Mouse (Mus musculus): ENCODE data around the gene Srsf10. TPM values are rescaled to one million over a fixed set of nuclear protein-coding genes. Genes with fewer than 3 reads are reported as not detected.

Gene Srsf10
- total RNA-seq (2014; fragmentation: Nextera tagmentation) (272 and 280 TPM in 2 replicates), total RNA-seq (2017) (322 and 402 TPM in 2 replicates)

GRCm38 (mm10) chr4:135855536-135856222 is at the start of gene Srsf10:
Gene Srsf10 (plus strand): TSS chr4:135855747.
- ATAC-seq (replicated peaks; ENCODE audit: low FRiP score, low TSS enrichment, poor library complexity, severe bottlenecking) = peak; percentile 76

DNA sequence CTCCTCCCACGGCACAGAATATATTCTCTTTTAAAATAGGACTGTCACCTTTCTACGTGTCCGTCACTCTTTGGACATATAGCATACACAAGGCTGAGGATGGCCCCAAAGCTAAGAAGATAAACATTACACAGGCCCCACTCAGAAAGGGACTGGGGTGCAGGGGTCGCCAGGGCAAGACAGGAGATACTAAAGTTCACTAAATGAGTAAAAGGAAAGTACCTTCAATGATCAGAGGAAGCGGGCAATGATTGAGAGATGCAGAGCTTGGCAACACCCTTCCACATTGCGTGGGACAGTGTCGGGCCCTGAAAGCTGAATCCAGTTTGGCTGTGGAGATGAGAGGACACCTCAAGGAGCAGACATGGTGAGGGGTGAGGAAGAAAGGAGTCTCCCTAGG is 40.7 kb upstream of the Srsf10 start:
- no peak for ATAC-seq (replicated peaks; ENCODE audit: low FRiP score, low TSS enrichment, poor library complexity, severe bottlenecking)

DNA sequence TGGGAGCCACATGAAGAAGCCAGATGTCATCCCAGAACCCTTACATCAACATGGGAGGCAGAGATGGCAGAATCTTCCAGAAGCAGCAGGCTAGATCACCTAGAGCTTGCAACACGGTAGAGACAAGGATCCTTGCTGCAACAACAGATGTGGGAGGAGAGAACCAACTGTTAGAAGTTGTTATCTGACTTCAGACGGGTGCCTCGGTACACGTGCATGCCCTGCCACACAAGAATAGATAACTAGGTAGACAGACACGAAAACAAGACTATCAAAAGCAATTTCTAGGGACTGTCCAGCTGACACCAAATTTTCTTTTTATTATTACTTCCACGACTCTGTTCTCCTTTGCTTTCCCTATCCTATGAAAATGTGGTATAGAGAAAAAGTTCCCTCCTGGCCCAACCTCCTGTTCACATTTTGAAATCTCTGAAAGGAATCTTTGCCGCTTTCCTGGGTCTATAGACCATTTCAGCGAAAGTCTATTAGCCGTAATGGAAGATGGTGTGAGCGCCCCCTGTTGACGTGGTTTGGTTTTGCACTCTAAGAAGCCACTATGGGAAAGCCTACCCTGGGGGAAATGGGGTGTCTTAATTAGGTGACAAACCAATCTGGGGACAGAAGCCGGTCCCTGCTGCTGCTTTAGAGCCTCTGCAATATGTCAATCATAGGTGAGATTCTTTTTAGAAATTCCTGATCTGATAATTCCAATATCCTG is 38.5 kb upstream of the Srsf10 start:
- peak; percentile 97 for ATAC-seq (replicated peaks; ENCODE audit: low FRiP score, low TSS enrichment, poor library complexity, severe bottlenecking)

DNA sequence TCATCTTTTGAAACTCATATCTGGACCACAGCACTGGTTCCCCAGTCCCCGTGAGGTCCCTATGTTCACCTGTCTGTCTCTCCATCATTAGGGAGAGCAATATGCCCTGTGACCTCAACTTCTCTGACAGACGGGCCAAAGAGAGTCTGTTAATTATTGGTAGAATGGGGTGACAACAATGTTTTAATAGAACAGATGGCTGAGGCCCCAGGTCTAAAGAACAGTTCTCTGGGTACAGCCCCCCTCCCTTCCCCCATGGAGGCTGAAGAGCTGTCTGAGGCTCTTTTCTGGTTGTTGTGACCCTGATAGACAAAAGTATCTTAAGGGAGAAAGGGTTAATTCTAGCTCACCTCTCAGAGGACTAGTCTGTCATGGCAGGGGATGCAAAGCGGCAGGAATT is 37.2 kb upstream of the Srsf10 start:
- ATAC-seq (replicated peaks; ENCODE audit: low FRiP score, low TSS enrichment, poor library complexity, severe bottlenecking) = no peak

DNA sequence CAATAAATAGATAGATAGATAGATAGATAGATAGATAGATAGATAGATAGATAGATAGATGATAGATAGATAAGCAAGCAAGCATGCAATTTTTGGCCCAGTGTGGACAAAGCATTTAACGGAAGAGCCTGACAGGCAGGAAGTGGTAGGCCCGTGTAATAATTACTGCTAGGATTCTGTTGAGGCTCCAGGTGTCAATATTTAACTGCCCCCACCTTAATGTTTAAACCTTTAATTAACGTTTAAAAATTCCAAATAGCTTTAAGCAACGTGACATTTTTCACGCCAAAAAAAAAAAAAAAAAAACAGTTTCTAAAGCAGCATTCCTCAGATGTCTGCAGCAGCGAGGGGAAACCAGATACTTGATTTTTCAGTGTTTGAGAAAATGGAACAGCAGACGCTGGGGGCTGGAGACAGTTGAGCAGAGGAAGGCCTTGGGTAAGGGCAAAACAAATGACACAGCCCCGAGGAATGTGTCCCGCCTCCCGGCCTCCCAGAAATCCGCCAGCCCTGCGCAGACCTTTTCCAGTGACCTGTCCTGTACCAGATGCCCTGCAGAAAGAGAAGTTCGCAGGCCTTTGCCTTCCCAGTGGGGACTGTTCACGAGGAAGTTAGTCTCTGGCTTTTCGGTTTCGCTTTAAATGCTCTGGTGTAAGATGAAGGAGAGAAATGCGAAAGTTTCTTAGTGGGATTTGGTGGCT is 35.6 kb upstream of the Srsf10 start:
- ATAC-seq (replicated peaks; ENCODE audit: low FRiP score, low TSS enrichment, poor library complexity, severe bottlenecking) = no peak

DNA sequence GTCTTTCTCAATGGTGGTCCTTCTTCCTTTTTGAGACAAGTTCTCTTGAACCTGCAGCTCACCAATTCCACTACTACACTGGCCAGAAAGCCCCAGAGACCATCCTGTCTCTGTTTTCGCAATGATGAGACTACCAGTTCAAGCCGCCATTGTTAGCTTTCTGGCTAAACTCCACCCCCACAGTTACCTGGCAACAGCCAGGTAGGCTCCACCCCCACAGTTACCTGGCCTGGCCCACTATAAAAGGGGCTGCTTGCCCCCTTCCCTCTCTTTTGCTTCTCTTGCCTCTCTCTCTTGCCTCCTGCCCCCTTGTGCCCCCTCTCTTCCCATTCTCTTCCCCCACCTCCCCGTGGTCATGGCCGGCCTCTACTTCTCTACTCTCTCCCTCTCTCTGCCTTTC is 33.8 kb upstream of the Srsf10 start:
- ATAC-seq (replicated peaks; ENCODE audit: low FRiP score, low TSS enrichment, poor library complexity, severe bottlenecking) = no peak

GRCm38 (mm10) chr4:135823298-135823697 is 32.2 kb upstream of the Srsf10 start:
- 0 out of 2 replicates have a peak, but pooled peaks have one; percentile 56 for ATAC-seq (replicated peaks; ENCODE audit: low FRiP score, low TSS enrichment, poor library complexity, severe bottlenecking)

- ATAC-seq (replicated peaks; ENCODE audit: low FRiP score, low TSS enrichment, poor library complexity, severe bottlenecking) = 0 out of 2 replicates have a peak, but pooled peaks have one; percentile 14
Observed at GRCm38 (mm10) chr4:135824254-135824653, 31.3 kb upstream of the Srsf10 start.

- ATAC-seq (replicated peaks; ENCODE audit: low FRiP score, low TSS enrichment, poor library complexity, severe bottlenecking) = no peak
Observed at GRCm38 (mm10) chr4:135828491-135828890, 27.1 kb upstream of the Srsf10 start.

GRCm38 (mm10) chr4:135832070-135832469 is 23.5 kb upstream of the Srsf10 start:
- ATAC-seq (replicated peaks; ENCODE audit: low FRiP score, low TSS enrichment, poor library complexity, severe bottlenecking) = no peak

DNA sequence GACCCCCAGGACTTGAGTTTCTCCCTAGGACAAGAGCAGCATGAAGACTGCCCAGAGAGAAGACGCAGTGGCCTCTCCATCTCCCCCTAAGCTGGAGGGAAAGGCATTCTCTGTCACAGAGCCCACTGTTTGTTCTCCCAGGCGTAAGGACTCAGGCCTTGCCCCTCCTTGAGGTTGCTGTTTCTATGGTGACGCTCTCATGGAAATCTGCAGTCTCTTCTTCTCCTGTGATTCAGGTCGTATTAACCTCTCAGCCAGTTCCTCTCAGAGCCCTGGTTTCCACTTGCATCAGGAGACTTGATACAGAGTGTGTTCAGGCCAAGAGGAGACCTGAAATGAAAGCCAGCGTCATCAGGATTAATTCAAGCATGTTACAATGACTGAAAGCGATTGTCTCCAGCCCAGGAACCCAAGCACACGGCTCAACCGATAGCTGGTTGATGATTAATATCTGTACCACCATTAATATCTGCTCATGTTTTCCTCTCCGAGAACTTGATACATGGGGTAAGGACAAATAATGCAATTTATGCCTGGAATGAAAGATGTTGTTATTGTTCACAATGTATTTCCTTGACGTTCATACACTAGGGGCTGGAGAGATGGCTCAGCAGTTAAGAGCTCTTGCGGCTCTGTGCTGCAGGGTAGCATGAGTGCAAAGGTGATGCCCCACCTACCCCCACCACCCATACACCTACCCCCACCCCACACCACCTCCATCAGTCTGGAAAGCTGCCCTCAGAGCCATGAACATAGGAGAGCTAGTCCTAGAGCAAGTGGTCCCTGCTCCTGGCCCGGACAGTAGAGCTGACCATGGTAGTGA is 22.0 kb upstream of the Srsf10 start:
- ATAC-seq (replicated peaks; ENCODE audit: low FRiP score, low TSS enrichment, poor library complexity, severe bottlenecking) = no peak

- ATAC-seq (replicated peaks; ENCODE audit: low FRiP score, low TSS enrichment, poor library complexity, severe bottlenecking) = peak; percentile 37; the same call in 1 of the 2 replicates
Observed at GRCm38 (mm10) chr4:135834124-135834717, 21.3 kb upstream of the Srsf10 start.

GRCm38 (mm10) chr4:135838925-135839292 is 16.6 kb upstream of the Srsf10 start:
- no peak for ATAC-seq (replicated peaks; ENCODE audit: low FRiP score, low TSS enrichment, poor library complexity, severe bottlenecking)

GRCm38 (mm10) chr4:135839293-135840011 is 16.1 kb upstream of the Srsf10 start:
- ATAC-seq (replicated peaks; ENCODE audit: low FRiP score, low TSS enrichment, poor library complexity, severe bottlenecking) = no peak

DNA sequence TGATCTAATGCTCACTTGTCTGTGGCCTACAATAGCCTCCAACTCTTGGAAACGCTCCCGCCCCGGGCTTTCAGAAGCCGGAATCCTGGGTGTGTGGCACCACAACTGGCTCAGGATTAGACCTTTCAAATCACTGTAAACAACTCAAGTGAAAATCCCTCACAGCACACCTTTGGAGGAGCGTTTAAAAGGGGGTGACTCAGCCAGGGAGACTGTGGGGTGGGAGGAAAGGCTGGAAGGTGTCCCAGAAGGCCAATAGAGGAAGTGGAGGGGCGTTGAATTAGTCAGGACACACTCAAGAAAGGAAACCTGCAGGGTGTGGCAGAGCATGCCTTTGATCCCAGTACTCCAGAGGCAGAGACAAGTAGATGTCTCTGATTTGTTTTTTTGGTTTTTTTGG is 11.1 kb upstream of the Srsf10 start:
- ATAC-seq (replicated peaks; ENCODE audit: low FRiP score, low TSS enrichment, poor library complexity, severe bottlenecking) = no peak

GRCm38 (mm10) chr4:135847581-135847980 is 8.0 kb upstream of the Srsf10 start:
- no peak for ATAC-seq (replicated peaks; ENCODE audit: low FRiP score, low TSS enrichment, poor library complexity, severe bottlenecking)

GRCm38 (mm10) chr4:135850411-135851095 is 5.0 kb upstream of the Srsf10 start:
- ATAC-seq (replicated peaks; ENCODE audit: low FRiP score, low TSS enrichment, poor library complexity, severe bottlenecking) = peak; percentile 85

DNA sequence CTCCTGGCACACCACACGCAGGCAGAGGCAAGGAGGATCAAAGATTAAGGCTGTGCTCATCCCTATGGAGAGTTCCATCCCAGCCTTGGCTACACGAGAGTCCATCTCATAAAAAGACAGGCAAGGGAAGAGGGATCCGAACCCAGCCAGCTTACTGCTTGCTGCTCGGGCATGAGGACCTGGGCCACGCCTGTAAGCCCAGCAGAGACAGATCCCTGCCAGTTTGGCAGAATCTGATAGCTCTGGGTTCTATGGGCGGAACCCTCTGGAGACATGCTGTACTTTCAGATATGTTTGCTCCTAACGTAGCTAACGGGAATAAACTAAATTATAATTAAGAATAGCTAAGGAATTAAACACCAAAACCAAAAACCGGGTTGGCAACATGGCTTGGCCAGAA is 3.6 kb upstream of the Srsf10 start:
- peak; percentile 32; the same call in 1 of the 2 replicates for ATAC-seq (replicated peaks; ENCODE audit: low FRiP score, low TSS enrichment, poor library complexity, severe bottlenecking)

Data from megakaryocyte-erythroid progenitor cell, adult 5-6 weeks (primary cell).